Mouse (Mus musculus): Measurements from ENCODE around the gene Hoxa5. TPM values are rescaled to one million over a fixed set of nuclear protein-coding genes. Genes with fewer than 3 reads are reported as not detected.

Hoxa5 gene
- polyA plus RNA-seq, 1 experiment, result 1.7 TPM

DNA sequence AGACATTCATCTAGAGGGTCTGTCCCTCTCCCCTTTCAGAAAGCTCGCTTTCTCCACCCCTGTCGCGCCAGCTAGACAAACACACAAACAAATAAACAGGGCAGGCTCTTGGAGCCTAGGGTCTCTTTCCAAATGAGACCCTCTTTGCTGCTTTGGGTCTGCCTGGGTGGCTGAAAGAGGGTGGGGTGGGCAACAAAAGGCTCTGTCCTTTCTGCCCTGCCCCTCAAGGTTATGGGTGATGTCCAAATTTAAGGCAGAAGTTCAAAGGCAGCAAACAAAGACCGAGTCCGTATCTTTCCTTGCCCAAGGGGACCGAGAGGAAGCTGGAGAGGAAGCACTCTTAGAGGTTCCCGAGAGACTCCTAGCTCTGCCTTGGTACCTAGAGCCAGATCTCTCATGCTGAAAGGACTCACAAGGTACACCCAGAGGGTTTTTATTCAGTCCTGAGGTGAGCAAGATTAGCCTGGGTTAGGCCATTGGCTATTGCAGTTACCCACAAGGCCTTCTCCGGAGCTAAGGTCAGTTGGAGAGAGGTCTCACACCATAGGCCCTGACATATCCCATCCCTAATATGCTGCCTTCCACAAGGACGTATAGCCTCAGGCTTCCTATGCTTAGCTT is 36.7 kb upstream of the Hoxa5 start:
- DNase-seq (ENCODE audit: low read depth, low spot score), result no peak
- 9% methylated on average over 9 of the region's 9 CpGs for WGBS

DNA sequence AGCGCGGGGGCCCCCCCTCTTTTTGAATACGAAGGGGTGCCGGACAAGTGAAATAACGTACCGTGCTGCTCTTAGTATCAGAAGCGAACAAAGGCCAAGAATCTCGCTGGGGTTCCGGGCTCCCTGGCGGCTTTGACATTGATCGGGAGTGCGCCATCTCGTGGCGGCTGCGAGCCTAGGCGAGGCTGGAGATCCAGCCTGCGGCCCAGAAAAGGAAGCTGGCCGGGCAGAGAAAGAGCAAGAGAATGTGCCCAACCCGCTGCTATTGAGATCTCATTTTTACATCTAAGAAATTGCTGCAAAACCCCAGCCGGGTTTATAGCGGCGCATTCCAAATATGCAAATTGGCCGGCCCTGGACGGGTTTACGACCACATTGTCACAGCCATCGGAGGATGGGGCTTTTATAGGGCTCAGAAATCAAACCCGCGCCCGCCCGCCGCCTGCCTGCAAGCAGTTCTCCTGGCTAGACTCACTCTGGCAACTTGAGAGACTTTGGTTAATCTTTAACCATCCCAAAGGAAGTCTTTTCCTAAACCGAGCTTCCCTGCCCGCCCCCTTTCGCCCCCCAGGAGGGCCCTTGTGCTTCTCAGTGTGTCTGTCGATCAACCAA is 36.1 kb upstream of the Hoxa5 start, which contains the start of gene Hoxa10:
TSS of gene Hoxa10 (minus strand) at position 466 of the 612 bp plus-strand sequence.
- no peak for DNase-seq (ENCODE audit: low read depth, low spot score)
- 1% methylated on average over 35 of the region's 35 CpGs for WGBS

DNA sequence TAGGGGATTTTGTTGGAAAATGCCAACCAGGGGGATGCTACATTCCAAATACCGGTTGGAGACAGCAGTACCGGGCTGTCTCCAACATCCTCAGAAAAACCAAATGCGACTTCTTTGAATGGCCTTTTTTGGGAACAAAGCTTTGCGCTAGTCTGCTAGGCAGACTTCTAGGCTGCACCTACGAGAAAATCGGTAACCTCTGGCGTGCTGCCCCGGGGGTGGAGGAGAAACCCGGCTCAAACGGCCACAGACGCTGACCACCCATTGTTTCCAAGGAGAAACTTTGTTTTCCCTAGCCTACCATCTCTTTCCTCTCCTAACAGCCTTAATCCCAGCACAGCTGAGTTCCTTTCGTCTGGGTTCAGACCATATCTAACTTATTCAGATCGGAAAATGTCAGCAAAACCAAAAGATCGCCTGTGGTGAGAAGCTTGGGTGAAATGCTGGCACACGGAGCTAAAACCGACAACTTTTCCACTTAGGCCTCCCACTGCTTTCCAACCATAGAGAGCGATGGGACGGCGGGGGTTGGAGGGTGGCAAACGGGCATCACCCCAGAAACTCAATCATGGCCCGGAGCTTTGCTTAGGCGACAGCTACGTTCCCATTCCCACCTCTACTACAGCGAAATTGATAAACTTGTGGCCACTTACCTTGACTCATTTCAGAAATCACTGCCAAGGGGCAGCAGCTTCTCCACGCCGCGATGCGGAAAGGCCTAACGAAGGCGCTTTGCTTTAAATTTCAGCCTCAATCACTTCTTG is 35.4 kb upstream of the Hoxa5 start:
- DNase-seq (ENCODE audit: low read depth, low spot score), result no peak
- 2% methylated on average over 30 of the region's 30 CpGs for WGBS

- no peak for DNase-seq (ENCODE audit: low read depth, low spot score)
- 17% methylated on average over 7 of the region's 7 CpGs for whole genome bisulfite sequencing
These were observed 34.6 kb upstream of the Hoxa5 start for GRCm38 (mm10) chr6:52238976-52239375.

- DNase-seq (ENCODE audit: low read depth, low spot score), result no peak
- 8% methylated on average over 7 of the region's 7 CpGs for WGBS
These were observed 33.8 kb upstream of the Hoxa5 start for GRCm38 (mm10) chr6:52238155-52238545.

- 25% methylated on average over 10 of the region's 10 CpGs for whole genome bisulfite sequencing
- DNase-seq (ENCODE audit: low read depth, low spot score), result no peak
These were observed 33.2 kb upstream of the Hoxa5 start for GRCm38 (mm10) chr6:52237346-52238154.

- 40% methylated on average over 3 of the region's 3 CpGs for WGBS
- no peak for DNase-seq (ENCODE audit: low read depth, low spot score)
These were observed 32.4 kb upstream of the Hoxa5 start for GRCm38 (mm10) chr6:52236806-52237205.

GRCm38 (mm10) chr6:52235866-52236265 is 31.5 kb upstream of the Hoxa5 start:
- WGBS, result 40% methylated on average over 6 of the region's 6 CpGs
- DNase-seq (ENCODE audit: low read depth, low spot score), result no peak

DNA sequence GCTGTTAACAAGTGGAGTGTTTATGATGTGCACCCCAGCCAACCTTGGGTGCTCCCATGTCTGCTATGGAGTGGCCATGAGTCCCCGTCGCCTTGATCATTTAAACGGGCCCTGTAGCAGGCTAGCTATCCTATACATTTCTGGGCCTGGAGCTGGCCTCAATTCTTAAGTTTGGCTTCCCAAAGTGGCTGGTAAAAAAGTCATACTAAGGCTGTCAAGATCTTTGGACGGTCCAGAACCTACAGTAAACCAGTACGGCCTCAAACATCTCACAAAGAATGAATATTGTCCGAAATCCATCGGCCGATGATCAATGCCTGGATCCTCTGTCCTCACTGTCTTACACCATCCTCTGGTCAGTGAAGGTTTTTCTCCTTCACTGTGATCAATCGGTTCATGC is 30.9 kb upstream of the Hoxa5 start:
- WGBS, result 33% methylated on average over 9 of the region's 9 CpGs

GRCm38 (mm10) chr6:52234428-52235140 is 30.2 kb upstream of the Hoxa5 start:
- WGBS, result 2% methylated on average over 67 of the region's 68 CpGs
- DNase-seq (ENCODE audit: low read depth, low spot score), result no peak

More for the DNA sequence above, 30.9 kb upstream of the Hoxa5 start:
- DNase-seq (ENCODE audit: low read depth, low spot score), result no peak

DNA sequence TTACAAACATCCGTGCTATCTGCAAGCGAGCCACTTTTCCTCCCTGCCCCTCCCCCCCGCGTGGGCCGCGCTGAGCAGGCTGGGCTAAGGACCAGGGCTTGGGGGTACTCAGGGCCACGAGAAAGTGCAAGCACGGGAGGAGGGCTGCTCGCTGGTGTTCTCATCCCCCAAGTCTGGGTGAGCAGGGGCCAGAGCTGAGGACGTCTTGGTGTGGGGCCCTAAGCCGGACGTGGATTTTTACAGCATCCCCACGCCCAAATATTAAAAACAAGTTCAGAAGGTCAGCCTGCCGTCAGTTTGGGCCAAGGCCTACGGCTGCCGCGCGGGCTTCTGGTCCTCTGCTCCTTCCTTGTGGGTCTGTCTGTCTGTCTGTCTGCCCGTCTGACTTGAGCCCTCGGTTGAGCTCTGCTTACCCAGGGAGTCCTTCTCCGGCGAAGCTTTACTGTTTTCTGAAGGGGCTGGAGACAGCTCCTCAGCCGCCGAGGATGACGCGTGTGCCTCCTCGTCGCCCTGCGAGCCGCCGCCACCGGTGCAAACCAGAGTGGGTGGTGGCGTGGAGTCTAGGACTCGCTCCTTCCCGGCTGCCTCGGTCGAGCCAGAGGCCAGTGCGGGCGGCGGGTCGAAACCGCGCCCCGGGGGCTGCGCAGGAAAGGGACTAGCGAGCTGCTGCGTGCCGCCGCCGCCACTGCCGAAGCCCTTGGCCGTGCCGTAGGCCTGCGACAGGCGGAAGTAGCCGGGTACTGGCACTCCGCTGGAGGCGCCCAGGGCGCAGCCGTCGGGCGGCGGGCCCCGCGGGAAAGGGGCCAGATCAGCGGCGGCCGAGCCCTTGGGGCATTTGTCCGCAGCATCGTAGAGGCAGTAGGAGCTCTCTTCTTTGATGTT is 29.4 kb upstream of the Hoxa5 start:
- DNase-seq (ENCODE audit: low read depth, low spot score), result no peak
- WGBS, result 3% methylated on average over 70 of the region's 70 CpGs

GRCm38 (mm10) chr6:52232984-52233545 is 28.7 kb upstream of the Hoxa5 start:
- DNase-seq (ENCODE audit: low read depth, low spot score), result no peak
- WGBS, result 5% methylated on average over 23 of the region's 23 CpGs

DNA sequence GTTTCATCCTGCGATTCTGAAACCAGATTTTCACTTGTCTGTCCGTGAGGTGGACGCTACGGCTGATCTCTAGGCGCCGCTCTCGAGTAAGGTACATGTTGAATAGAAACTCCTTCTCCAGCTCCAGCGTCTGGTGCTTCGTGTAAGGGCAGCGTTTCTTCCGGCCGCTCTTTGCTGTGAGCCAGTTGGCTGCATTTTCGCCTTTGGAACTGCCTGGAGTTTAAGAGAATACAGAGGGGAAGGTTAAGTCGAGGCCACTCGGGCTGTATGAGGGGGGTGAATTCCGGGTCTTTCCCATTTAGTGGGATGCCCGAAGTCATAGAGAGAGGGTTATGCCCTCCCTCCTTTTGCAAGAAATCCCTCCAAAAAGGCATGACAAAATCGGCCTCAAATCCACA is 28.2 kb upstream of the Hoxa5 start:
- DNase-seq (ENCODE audit: low read depth, low spot score), result no peak
- WGBS, result under 1% methylated on average over 18 of the region's 18 CpGs

GRCm38 (mm10) chr6:52231885-52232567 is 27.6 kb upstream of the Hoxa5 start:
- WGBS, result 4% methylated on average over 18 of the region's 18 CpGs
- no peak for DNase-seq (ENCODE audit: low read depth, low spot score)

DNA sequence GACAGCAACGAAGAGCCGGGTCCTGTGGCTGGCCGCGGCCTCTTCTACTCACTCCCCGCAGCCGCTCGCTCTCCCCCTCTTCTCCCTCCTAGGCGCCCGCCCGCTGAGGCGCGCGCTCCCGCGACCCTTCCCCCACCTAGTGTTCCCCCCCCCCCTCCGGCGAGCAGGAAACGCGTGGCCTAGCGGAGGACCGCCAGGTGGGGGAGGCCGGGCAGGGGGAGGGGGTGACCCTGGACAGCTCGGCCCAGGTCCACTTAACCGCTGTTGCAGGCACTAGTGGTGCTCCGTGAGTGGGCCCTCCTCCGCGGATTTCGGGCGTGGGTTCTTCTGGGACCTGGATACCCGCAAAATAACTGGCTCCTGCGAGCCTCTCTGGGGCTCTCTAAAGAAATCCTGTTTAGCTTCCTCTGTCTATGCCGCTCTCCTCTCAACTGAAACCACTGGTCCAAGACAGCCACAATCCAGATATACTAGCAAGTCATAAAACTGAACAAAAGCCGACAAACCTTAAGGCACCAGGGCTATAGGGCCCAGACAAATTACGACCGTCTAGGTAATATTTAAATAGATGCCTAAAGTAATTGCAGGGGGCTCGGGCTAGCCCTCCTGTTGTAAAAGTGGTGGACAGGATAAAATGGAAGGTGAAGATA is 26.3 kb upstream of the Hoxa5 start, which contains the start of gene Hoxa9:
TSS of gene Hoxa9 (minus strand) at position 574 of the 650 bp plus-strand sequence.
- 1% methylated on average over 32 of the region's 36 CpGs for WGBS
- no peak for DNase-seq (ENCODE audit: low read depth, low spot score)

- no peak for DNase-seq (ENCODE audit: low read depth, low spot score)
- 4% methylated on average over 44 of the region's 44 CpGs for WGBS
These were observed 25.4 kb upstream of the Hoxa5 start for GRCm38 (mm10) chr6:52229558-52230416.
